Mouse (Mus musculus): Measurements from ENCODE around the gene Btbd10. TPM values are rescaled to one million over a fixed set of nuclear protein-coding genes. Genes with fewer than 3 reads are reported as not detected.

The Btbd10 gene
- total RNA-seq (2023): 10 to 100 TPM; 19.0 to 21.4 TPM

GRCm38 (mm10) chr7:113368746-113369619 is at the start of gene Btbd10:
Gene Btbd10 (minus strand): TSS chr7:113369392.

DNA sequence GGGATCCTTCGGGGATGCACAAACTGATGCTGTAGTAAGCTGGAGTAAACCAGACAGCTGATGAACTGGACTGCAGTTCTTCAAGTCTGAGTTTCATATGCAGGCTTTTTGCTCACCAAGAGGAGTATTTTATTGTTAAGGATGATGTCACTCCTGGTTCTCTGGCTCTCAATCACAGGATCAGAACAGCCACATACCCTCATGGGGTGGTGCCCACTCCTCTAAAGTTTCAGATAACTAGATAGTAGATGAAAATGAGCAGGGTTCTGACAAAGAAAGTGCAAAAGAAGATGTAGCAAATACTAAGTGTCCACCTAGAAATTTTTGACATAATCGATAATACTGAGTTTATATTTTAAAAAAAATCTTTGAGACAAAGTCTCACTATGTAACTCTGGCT is 19.3 kb upstream of the Btbd10 start, which contains the start of gene Pth:
Gene Pth (minus strand): TSS at position 101 of the 400 bp plus-strand sequence.

Other genes starting within 250 kb of the Btbd10 start
- gene Arntl, start 161.9 kb downstream of the Btbd10 start, total RNA-seq (2023): 10 to 100 TPM; 19.0 to 21.1 TPM
- not detected for gene Pth, start 19.2 kb upstream of the Btbd10 start, total RNA-seq (2023)
- gene Far1, start 144.4 kb upstream of the Btbd10 start, total RNA-seq (2023): 100 to 1,000 TPM; 138 to 148 TPM

All from monocyte, adult 59 days (primary cell).